Mouse (Mus musculus) urinary bladder, adult 2 months (tissue): Measurements from ENCODE around the gene Trmt10a. TPM values are rescaled to one million over a fixed set of nuclear protein-coding genes. Genes with fewer than 3 reads are reported as not detected.

ENCODE experiments used
- DNase-seq: peaks from one replicate; pipeline ENCODE4 v3.0.0; 2022; ENCODE audit warnings: low spot score
- polyA plus RNA-seq: library from polyadenylated mRNA; depleted of rRNA; stranded (reverse); fragments of >200 nt; gene quantifications from 2 replicates; pipeline ENCODE4 v1.2.3, GENCODE M21; 2012; rRNA removed

Trmt10a gene
- 5.3 and 7.5 TPM in 2 replicates for polyA plus RNA-seq

- peak; percentile 93 for DNase-seq
These were observed at the start of gene Trmt10a for GRCm38 (mm10) chr3:138143315-138144059. Trmt10a (plus strand) TSS chr3:138143448.

- DNase-seq = no peak
These were observed 47.9 kb upstream of the Trmt10a start for GRCm38 (mm10) chr3:138095301-138095700.

DNA sequence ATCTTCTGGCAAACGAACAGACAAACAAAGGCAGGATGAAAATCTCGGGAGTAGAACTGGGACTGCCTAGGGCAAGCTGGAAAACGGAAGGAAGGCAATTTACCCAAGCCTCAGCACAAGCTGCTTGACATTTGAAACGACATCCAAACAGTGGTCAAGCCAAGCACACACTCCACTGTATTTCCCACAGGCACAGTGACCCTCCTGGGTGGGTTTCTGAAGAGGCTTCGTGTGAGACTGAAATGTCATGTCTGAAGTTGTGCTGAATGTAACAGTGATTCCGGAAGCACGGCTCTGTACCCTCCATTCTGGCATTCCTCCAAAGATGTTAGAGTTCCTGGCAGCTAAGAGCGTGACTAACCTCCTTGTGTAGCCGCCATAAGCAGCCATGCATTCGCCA is 47.5 kb upstream of the Trmt10a start:
- no peak for DNase-seq

DNA sequence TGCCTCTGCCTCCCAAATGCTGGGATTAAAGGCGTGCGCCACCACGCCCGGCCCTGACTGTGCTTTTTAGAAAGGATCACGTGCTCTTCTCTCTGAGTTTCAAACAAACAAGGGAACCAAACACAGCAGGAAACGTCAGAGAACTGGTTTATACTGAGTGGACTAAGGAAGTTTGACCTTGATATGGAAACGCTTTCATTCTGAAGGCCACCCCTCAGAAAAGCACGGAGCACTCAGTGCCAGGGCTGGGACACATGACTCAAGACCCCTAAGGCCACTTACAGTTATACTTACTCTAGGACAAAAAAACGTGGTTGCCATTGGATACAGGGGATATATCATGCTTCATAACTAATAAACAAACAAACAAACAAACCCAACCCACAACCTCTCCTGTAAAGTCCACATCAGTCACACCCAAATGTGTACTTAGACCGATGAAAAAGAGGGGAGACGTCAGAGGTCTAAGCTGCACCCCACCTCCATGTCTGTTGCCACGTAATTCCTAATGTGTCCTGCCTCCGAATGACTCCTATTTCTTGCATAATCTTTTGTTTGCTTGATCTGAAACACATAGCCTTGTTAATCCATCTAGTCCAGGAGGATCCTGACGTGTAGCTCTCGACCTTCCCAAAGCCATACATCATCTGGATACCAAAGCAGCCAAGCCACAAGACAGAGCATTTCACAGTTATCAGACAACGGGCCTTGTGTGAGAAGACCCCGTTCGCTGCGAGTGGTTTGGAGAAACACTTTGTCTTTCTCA is 46.8 kb upstream of the Trmt10a start:
- DNase-seq = no peak

DNA sequence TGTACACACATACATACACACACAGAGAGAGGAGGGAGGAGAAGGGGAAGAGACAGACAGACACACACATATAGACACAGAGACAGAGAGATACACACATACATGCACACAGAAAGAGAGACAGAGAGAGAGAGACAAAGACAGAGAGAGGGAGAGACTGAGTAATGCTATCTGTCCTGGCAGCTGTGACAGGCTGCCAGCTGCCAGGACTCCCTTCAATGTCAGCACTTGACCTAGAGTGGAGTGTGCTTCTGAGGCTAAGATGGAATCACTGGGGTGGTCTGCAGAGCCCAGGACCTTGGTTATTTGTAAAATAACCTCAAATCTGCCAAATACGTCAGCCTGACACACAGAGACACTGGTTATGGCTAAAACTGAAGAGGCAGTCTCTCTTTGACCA is 45.5 kb upstream of the Trmt10a start:
- no peak for DNase-seq

- no peak for DNase-seq
These were observed 41.3 kb upstream of the Trmt10a start for GRCm38 (mm10) chr3:138101936-138102335.

GRCm38 (mm10) chr3:138103690-138104089 is 39.6 kb upstream of the Trmt10a start:
- DNase-seq = no peak

GRCm38 (mm10) chr3:138105056-138105455 is 38.2 kb upstream of the Trmt10a start:
- no peak for DNase-seq

DNA sequence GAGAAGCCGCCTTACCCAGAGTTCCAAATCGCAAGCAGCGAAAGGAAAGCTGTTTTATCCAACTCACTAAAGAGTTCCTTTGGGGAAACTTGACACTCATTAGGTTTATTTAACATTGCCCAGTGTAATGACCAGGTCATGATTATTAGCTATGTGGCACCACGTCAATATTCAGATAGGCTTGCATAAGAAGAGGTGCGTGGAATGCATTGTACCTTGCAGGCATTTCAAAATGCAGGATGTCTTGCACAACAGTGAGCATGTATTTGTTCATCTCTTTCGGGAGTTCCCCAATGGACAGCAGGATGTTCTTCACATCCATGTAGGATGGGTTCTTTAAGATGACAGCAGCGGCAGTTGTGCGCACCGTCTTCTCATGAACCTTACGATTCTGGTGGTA is 36.4 kb upstream of the Trmt10a start:
- no peak for DNase-seq

DNA sequence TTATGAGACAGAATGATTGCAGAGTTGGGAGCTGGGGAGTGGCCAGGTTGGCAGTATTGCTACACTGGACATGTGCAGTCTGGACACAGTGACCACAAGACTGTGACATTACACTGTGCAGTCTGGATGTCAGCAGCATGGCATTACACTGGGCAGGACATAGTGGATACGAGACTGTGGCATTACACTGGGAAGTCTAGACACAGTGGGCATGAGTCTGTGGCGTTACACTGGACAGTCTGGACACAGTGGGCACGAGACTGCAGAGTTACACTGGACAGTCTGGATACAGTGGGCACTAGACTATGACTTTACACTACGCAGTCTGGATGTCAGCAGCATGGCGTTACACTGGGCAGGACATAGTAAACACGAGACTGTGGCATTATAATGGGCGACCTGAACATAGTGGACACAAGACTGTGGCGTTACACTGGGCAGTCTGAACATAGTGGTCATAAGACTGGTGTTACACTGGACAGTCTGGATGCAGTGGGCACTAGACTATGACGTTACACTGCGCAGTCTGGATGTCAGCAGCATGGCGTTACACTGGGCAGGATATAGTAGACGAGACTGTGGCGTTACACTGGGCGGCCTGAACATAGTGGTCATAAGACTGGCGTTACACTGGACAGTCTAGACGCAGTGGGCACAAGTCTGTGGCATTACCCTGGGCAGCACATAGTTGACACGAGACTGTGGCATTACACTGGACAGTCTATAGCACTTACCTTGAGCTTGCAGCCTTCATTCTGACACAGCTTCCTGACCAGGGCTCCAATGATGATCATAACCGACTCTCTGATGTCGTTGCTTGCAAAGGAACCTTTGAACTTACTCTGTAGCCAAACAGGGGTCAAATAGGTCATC is 32.1 kb upstream of the Trmt10a start:
- no peak for DNase-seq

DNA sequence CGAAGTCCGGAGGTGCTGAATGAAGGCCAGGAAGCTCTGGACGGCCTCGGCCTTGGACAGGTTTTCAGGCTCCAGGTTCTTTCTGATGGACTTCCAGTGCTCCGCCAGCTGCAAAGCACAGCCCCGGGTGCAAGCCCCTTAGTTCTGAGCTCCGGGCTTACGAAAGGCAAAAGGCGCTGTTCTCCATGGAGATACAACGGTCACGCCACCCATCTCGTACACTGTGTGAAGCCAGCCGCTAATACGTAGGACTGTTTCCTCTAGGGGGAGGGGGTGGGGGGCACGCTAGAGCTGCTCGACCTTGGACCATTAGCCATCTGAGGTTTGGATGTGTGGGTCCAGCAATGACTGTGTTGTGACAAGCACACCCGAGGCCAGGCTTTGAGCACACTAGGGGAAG is 29.1 kb upstream of the Trmt10a start:
- DNase-seq = no peak

- no peak for DNase-seq
These were observed 26.4 kb upstream of the Trmt10a start for GRCm38 (mm10) chr3:138116871-138117270.

DNA sequence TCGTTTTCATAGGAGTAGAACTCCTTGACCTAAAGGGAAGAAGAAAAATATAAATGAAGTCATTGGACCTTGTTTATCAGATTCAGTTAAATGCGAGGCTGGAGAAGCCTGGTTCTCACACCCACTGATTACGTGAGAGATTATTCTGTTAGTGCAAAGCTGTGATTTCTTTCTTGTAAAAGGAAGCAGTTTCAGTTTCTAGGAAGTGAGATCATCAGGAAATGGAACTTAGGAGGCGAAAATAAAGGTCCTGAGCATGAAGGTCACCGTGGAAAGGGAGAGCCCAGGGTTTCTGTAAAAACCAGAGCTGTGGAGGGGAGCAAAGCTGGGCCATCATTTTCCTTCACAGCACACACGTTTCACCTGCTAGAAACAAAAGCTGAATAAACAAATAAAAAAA is 24.9 kb upstream of the Trmt10a start:
- DNase-seq = no peak

DNA sequence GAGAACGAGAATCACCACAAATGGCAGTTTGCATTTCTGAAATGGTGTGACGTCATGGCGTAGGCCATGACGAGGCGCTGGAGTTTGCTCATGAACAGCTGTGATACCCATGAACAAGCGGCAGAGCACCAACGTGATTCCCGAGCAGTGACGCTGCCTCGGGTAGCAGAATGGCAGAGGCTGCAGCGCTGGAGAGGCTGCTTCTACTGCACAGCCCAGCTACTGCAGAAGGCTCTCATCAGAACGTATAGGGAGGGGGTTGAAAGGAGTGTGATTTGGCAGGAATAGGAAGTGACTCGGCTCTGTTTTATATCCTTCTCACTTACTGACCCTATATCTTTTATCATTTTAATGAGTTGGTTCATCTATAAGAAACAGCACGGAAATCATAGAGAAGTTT is 24.4 kb upstream of the Trmt10a start:
- no peak for DNase-seq

DNA sequence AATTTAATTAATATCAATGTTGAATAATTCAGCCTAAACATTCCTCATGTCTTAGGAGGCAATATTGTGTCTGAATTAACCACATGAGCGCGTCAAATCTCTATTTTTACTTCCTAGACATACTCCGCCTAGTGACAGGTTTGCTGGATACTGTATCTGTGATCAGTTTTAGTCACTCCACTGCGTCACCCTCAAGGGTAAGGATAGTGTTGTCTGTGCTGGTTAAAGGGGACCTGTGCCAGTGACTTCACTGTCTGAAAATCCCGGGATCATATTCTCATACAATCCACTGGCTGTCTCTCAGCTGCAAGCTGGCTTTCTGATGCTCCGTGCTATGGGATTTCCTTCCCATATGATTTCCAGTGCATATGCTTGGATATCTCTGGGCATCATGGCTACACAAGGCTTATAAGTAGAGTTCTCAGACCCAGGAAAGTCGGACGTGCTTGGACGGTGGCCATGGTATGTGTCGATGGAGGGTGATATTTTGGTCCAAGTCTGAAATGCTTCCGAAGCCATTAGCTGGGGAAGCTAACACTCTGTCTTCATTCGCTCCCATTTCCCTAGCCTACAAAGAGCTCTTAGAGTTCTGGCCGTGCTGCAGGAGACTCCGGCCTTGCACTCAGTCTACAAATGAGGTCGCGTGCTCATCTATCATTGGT is 23.7 kb upstream of the Trmt10a start:
- no peak for DNase-seq

DNA sequence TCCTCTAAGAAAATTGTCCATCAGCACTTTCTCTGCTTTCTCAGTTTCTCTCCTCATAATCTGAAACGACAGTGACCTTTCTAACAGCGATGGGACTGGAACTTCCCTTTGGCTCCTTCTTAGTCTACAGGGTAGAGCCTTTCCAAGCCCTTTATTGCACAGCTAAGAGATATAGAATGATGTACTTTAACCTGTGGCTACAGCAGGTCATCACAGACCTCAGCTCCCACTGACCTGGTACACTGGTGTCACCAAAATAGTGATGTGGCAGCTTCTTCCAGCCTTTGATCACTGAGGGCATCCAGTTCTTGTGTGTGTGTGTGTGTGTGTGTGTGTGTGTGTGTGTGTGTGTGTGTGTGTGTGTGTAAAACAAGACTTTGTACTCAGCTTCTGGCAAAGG is 21.8 kb upstream of the Trmt10a start:
- DNase-seq = no peak

DNA sequence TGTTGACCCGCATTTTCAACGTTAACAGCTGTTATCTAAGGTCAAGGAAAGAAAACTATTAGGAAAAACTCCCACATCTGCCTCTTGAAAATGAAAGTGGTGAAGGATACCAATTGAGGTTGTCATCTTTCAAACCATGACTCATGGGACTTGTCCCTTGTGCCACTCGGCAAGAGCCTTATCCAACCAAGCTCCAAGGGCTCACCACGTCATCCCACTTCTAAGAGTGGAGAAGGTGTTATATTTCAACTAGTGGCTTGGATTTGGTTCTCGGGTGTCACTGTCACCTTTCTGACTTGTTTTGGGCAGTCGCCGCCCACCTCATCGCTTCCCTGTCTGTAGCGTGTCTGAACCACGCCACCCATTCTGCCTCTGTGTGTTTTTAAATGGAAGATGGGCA is 19.4 kb upstream of the Trmt10a start:
- DNase-seq = no peak

DNA sequence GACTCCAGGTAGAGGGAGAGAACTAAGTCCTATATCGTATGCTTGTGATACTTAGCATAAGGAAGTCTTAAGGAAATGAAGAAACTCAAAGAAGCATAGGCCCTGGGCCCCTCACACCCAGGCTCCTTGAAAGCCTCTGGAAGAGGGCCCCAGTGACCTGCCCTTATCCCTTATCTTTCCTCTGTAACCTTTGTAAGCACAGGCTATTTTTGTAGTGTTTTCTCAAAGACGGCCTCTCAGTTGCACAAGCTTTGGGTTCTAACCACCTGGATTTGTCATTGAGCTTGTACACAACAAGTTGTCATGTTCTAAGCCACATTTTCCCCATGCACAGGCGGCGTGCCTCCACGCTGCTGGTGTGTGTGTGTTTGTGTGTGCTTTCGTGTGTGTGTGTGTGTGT is 14.1 kb upstream of the Trmt10a start:
- no peak for DNase-seq

DNA sequence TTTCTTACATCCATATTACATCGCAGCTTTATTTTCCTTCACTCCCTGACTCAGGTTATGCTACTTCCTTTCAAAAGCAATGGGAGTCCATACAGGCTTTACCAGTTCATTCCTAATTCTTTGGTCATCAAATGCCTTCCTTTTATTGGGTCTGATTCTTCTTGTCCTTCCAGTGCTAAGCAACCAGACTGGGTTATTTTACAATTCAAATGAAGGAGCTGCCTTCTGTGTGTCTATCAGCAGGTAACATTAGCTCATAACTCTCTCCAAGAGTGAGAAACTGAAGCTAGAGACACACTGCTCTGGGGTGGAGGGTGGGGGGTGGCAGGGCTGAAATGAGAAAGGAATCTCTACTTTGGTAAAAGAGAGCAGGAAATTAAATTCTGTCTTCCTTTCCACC is 12.6 kb upstream of the Trmt10a start:
- DNase-seq = no peak

- DNase-seq = no peak
These were observed 12.1 kb upstream of the Trmt10a start for GRCm38 (mm10) chr3:138131168-138131567.

- DNase-seq = no peak
These were observed 9.8 kb upstream of the Trmt10a start for GRCm38 (mm10) chr3:138133463-138133862.

DNA sequence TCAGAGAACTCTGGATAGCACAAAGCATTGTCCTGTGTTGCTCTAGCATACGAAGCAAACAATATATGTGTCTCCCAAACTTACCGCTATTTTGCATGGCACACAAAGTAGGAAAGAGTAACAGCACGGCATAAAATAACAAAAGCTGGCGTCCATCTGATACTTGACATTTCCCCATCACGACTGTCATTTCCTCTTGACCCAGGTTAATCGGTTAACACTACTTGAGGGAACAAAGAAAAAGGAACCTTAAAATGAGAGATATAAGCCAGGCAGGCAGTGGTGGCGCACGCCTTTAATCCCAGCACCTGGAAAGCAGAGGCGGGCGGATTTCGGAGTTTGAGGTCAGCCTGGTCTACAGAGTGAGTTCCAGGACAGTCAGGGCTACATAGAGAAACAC is 9.3 kb upstream of the Trmt10a start:
- no peak for DNase-seq
